Mouse (Mus musculus) limb, embryonic 13.5 days (tissue): ENCODE data around the gene Dlat. TPM values are rescaled to one million over a fixed set of nuclear protein-coding genes. Genes with fewer than 3 reads are reported as not detected.

ENCODE experiments used
- ATAC-seq: fragments of 200-750 bp; cut with Nextera tagmentation; 2 replicates; pipeline ENCODE4 v1.8.0; 2017; ENCODE audit warnings: low read depth, moderate number of reproducible peaks, moderate TSS enrichment; ENCODE audit not compliant: low FRiP score
- H3K27ac ChIP-seq: fragments of 300-500 bp; sonication (generic); 2 replicates; pipeline ENCODE4 v1.5.1; 2015; ENCODE audit warnings: inconsistent platforms, mild to moderate bottlenecking, moderate library complexity
- H3K27me3 ChIP-seq: fragments of 300-500 bp; sonication (generic); 2 replicates; pipeline ENCODE4 v1.6.1; 2015; ENCODE audit warnings: mild to moderate bottlenecking, inconsistent platforms
- H3K36me3 ChIP-seq: fragments of 300-500 bp; sonication (generic); 2 replicates; pipeline ENCODE4 v1.6.1; 2015; ENCODE audit warnings: inconsistent platforms, mild to moderate bottlenecking, moderate library complexity
- H3K4me1 ChIP-seq: fragments of 300-500 bp; sonication (generic); 2 replicates; pipeline ENCODE4 v1.6.1; 2015; ENCODE audit warnings: inconsistent platforms
- H3K4me2 ChIP-seq: fragments of 300-500 bp; sonication (generic); replicated peaks from 2 replicates; pipeline ENCODE4 v1.6.1; 2015; ENCODE audit warnings: inconsistent platforms, mild to moderate bottlenecking, moderate library complexity
- H3K4me3 ChIP-seq: fragments of 300-500 bp; sonication (generic); 2 replicates; pipeline ENCODE4 v1.5.1; 2015; ENCODE audit warnings: moderate library complexity, mild to moderate bottlenecking, inconsistent platforms
- H3K9ac ChIP-seq: fragments of 300-500 bp; sonication (generic); 2 replicates; pipeline ENCODE4 v1.6.1; 2015; ENCODE audit warnings: mild to moderate bottlenecking, inconsistent platforms
- H3K9me3 ChIP-seq: fragments of 300-500 bp; sonication (generic); 2 replicates; pipeline ENCODE4 v1.6.1; 2016; ENCODE audit warnings: inconsistent platforms
- WGBS: fragments of 180-500 bp; shearing (Covaris S2); methylation state at CpG from one replicate; pipeline ENCODE4 v1.1.7; 2015; 5-methylcytosine and 5-hydroxymethylcytosine counted together
- polyA plus RNA-seq: library from polyadenylated mRNA; unstranded; fragments of >200 nt; fragmentation: Nextera tagmentation; extraction: Ambion mirVana; gene quantifications from 2 replicates; pipeline ENCODE4 v1.2.1, GENCODE M21; 2015

Dlat gene
- polyA plus RNA-seq, 1 experiment from 2014 or later = 45.4 TPM

- Histone ChIP-seq H3K27ac (no peak overlapping the region), H3K4me3 (no peak overlapping the region), H3K9me3 (no peaks in the 10 kb centered on the region), H3K4me2 (no peak overlapping the region), H3K36me3 (peaks cover 85% of the 10 kb centered on the region), H3K4me1 (no peaks in the 10 kb centered on the region), H3K27me3 (no peaks in the 10 kb centered on the region), H3K9ac (no peak overlapping the region)
- WGBS = 86% methylated on average over 6 of the region's 6 CpGs
- no peak for ATAC-seq
Measured at GRCm38 (mm10) chr9:50686866-50687652, 27.5 kb upstream of the Dlat start.

GRCm38 (mm10) chr9:50681727-50682126 lies 22.1 kb upstream of the Dlat start:
- 73% methylated on average over 7 of the region's 7 CpGs for WGBS
- H3K36me3 ChIP-seq = peaks cover 88% of the 10 kb centered on the region
- no peak overlapping the region for H3K4me2 ChIP-seq
- H3K9ac ChIP-seq = no peak overlapping the region
- no peaks in the 10 kb centered on the region for H3K27me3 ChIP-seq
- H3K4me1 ChIP-seq = no peaks in the 10 kb centered on the region
- no peak for ATAC-seq
- H3K9me3 ChIP-seq = no peaks in the 10 kb centered on the region
- H3K4me3 ChIP-seq = no peak overlapping the region
- H3K27ac ChIP-seq = no peak overlapping the region

GRCm38 (mm10) chr9:50679406-50679805 lies 19.8 kb upstream of the Dlat start:
- Histone ChIP-seq H3K4me3 (no peak overlapping the region), H3K9ac (no peak overlapping the region), H3K4me1 (no peaks in the 10 kb centered on the region), H3K27me3 (no peaks in the 10 kb centered on the region), H3K4me2 (no peak overlapping the region), H3K9me3 (no peaks in the 10 kb centered on the region), H3K27ac (no peak overlapping the region), H3K36me3 (peaks cover 78% of the 10 kb centered on the region)
- WGBS = 81% methylated on average over 1 of the region's 1 CpGs
- ATAC-seq = no peak

GRCm38 (mm10) chr9:50674771-50675170 lies 15.2 kb upstream of the Dlat start:
- Histone ChIP-seq H3K27me3 (no peaks in the 10 kb centered on the region), H3K4me1 (no peaks in the 10 kb centered on the region), H3K4me2 (no peak overlapping the region), H3K9ac (no peak overlapping the region), H3K36me3 (peaks cover 39% of the 10 kb centered on the region), H3K4me3 (no peak overlapping the region), H3K27ac (no peak overlapping the region), H3K9me3 (no peaks in the 10 kb centered on the region)
- no peak for ATAC-seq
- WGBS = 31% methylated on average over 1 of the region's 1 CpGs

GRCm38 (mm10) chr9:50670690-50671089 lies 11.1 kb upstream of the Dlat start:
- Histone ChIP-seq H3K4me3 (no peak overlapping the region), H3K36me3 (peaks cover 48% of the 10 kb centered on the region), H3K4me1 (no peaks in the 10 kb centered on the region), H3K9me3 (no peaks in the 10 kb centered on the region), H3K27ac (no peak overlapping the region), H3K27me3 (no peaks in the 10 kb centered on the region), H3K9ac (no peak overlapping the region), H3K4me2 (no peak overlapping the region)
- ATAC-seq = no peak
- WGBS = 35% methylated on average over 5 of the region's 5 CpGs

GRCm38 (mm10) chr9:50667579-50668498 lies 8.3 kb upstream of the Dlat start:
- H3K27me3 ChIP-seq = no peaks in the 10 kb centered on the region
- no peak overlapping the region for H3K9ac ChIP-seq
- peaks cover 56% of the 10 kb centered on the region for H3K36me3 ChIP-seq
- no peak overlapping the region for H3K4me3 ChIP-seq
- no peaks in the 10 kb centered on the region for H3K9me3 ChIP-seq
- 80% methylated on average over 8 of the region's 8 CpGs for WGBS
- no peak for ATAC-seq
- no peak overlapping the region for H3K4me2 ChIP-seq
- no peaks in the 10 kb centered on the region for H3K4me1 ChIP-seq
- no peak overlapping the region for H3K27ac ChIP-seq

GRCm38 (mm10) chr9:50666442-50666841 lies 6.9 kb upstream of the Dlat start:
- Histone ChIP-seq H3K27me3 (no peaks in the 10 kb centered on the region), H3K4me1 (no peaks in the 10 kb centered on the region), H3K4me2 (no peak overlapping the region), H3K9ac (no peak overlapping the region), H3K36me3 (peaks cover 57% of the 10 kb centered on the region), H3K9me3 (no peaks in the 10 kb centered on the region), H3K27ac (no peak overlapping the region), H3K4me3 (no peak overlapping the region)
- 89% methylated on average over 6 of the region's 6 CpGs for WGBS
- ATAC-seq = no peak

GRCm38 (mm10) chr9:50664826-50665225 lies 5.2 kb upstream of the Dlat start:
- Histone ChIP-seq H3K4me3 (no peak overlapping the region), H3K36me3 (peaks cover 55% of the 10 kb centered on the region), H3K4me1 (peaks cover 6% of the 10 kb centered on the region), H3K4me2 (no peak overlapping the region), H3K9me3 (no peaks in the 10 kb centered on the region), H3K9ac (no peak overlapping the region), H3K27me3 (no peaks in the 10 kb centered on the region), H3K27ac (no peak overlapping the region)
- ATAC-seq = no peak
- WGBS = 91% methylated on average over 5 of the region's 5 CpGs

GRCm38 (mm10) chr9:50660431-50660830 lies 851 bp upstream of the Dlat start:
- H3K4me2 ChIP-seq = peak overlapping the region; percentile 80
- peak overlapping the region; percentile 93; the same call in 1 of the 2 replicates for H3K9ac ChIP-seq
- H3K4me1 ChIP-seq = peaks cover 14% of the 10 kb centered on the region
- H3K36me3 ChIP-seq = peaks cover 25% of the 10 kb centered on the region
- ATAC-seq = no peak
- H3K27ac ChIP-seq = no peak overlapping the region
- H3K27me3 ChIP-seq = no peaks in the 10 kb centered on the region
- no peaks in the 10 kb centered on the region for H3K9me3 ChIP-seq
- peak overlapping the region; percentile 93 for H3K4me3 ChIP-seq
- WGBS = 14% methylated on average over 12 of the region's 12 CpGs

GRCm38 (mm10) chr9:50658941-50659388 lies 615 bp downstream of the Dlat start:
- peak overlapping the region; percentile 93 for H3K4me3 ChIP-seq
- peak overlapping the region; percentile 80 for H3K4me2 ChIP-seq
- WGBS = 0% methylated on average over 28 of the region's 28 CpGs
- H3K27me3 ChIP-seq = no peaks in the 10 kb centered on the region
- peaks cover 27% of the 10 kb centered on the region for H3K36me3 ChIP-seq
- peaks cover 14% of the 10 kb centered on the region for H3K4me1 ChIP-seq
- H3K27ac ChIP-seq = peak overlapping the region; percentile 87
- H3K9me3 ChIP-seq = no peaks in the 10 kb centered on the region
- ATAC-seq = peak; percentile 82
- H3K9ac ChIP-seq = peak overlapping the region; percentile 93

- Histone ChIP-seq H3K4me3 (peak overlapping the region; percentile 93), H3K27me3 (no peaks in the 10 kb centered on the region), H3K9ac (peak overlapping the region; percentile 93), H3K4me2 (peak overlapping the region; percentile 80), H3K9me3 (no peaks in the 10 kb centered on the region), H3K27ac (no peak overlapping the region), H3K36me3 (peaks cover 33% of the 10 kb centered on the region), H3K4me1 (peaks cover 14% of the 10 kb centered on the region)
- no peak for ATAC-seq
- 19% methylated on average over 5 of the region's 5 CpGs for WGBS
Measured at GRCm38 (mm10) chr9:50658391-50658790, 1.2 kb downstream of the Dlat start.

- no peak for ATAC-seq
- WGBS = 95% methylated on average over 10 of the region's 10 CpGs
- H3K4me1 ChIP-seq = no peaks in the 10 kb centered on the region
- H3K36me3 ChIP-seq = peaks cover 92% of the 10 kb centered on the region
- no peak overlapping the region for H3K4me2 ChIP-seq
- H3K27ac ChIP-seq = no peak overlapping the region
- H3K9ac ChIP-seq = no peak overlapping the region
- no peak overlapping the region for H3K4me3 ChIP-seq
- no peaks in the 10 kb centered on the region for H3K9me3 ChIP-seq
- no peaks in the 10 kb centered on the region for H3K27me3 ChIP-seq
Measured at GRCm38 (mm10) chr9:50650503-50650902, 9.1 kb downstream of the Dlat start.
